Mouse (Mus musculus) left cerebral cortex, adult 8-10 months (tissue): ENCODE measurements around the gene Lipf. TPM values are rescaled to one million over a fixed set of nuclear protein-coding genes. Genes with fewer than 3 reads are reported as not detected.

Source experiments
- DNase-seq, 2 experiments: peaks; one replicate each; pipeline ENCODE4 v3.0.0; 2022; ENCODE audit warnings: low spot score in 2 of 2
- total RNA-seq, 4 experiments: library from RNA; stranded (reverse); gene quantifications; 2 replicates each; pipeline ENCODE4 v1.2.4; 2022

The Lipf gene
- not detected for total RNA-seq

GRCm38 (mm10) chr19:33960887-33961286, at the start of gene Lipf:
Gene Lipf, plus strand, starts transcription at chr19:33961187.
- DNase-seq = no peak

GRCm38 (mm10) chr19:33924099-33924498, 36.9 kb upstream of the Lipf start:
- DNase-seq = no peak

- DNase-seq = no peak
These were observed 18.0 kb downstream of the Lipf start for GRCm38 (mm10) chr19:33979007-33979406.

GRCm38 (mm10) chr19:33983043-33983442, 22.1 kb downstream of the Lipf start:
- no peak for DNase-seq

GRCm38 (mm10) chr19:34008002-34008401, 47.0 kb downstream of the Lipf start, which contains the start of gene Lipk:
Gene Lipk, plus strand, starts transcription at chr19:34008290.
- no peak for DNase-seq

- no peak for DNase-seq
These were observed 60.6 kb downstream of the Lipf start for GRCm38 (mm10) chr19:34021440-34022172.

GRCm38 (mm10) chr19:34022759-34023158, 61.8 kb downstream of the Lipf start:
- DNase-seq = no peak

Other genes starting within 250 kb of the Lipf start
- gene Lipo2, start 209.8 kb upstream of the Lipf start, total RNA-seq = under 1 TPM in 3 of 4 experiments, not detected in 1; 0.35 to 0.46 (median 0.44) TPM
- gene Lipo3, start 199.2 kb upstream of the Lipf start, total RNA-seq = 1 to 10 TPM; 5.3 to 6.7 (median 5.8) TPM
- gene Lipo1, start 173.7 kb upstream of the Lipf start, total RNA-seq = not detected
- not detected for gene Lipk, start 47.1 kb downstream of the Lipf start, total RNA-seq
- gene Lipn, start 106.2 kb downstream of the Lipf start, total RNA-seq = not detected
- under 1 TPM in 2 of 4 experiments, not detected in 2; 0.11 to 0.23 TPM for gene Lipm, start 139.7 kb downstream of the Lipf start, total RNA-seq
- gene Ankrd22, start 204.9 kb downstream of the Lipf start, total RNA-seq = under 1 TPM in 3 of 4 experiments, not detected in 1; 0.30 to 0.65 (median 0.36) TPM
- gene Stambpl1, start 231.0 kb downstream of the Lipf start, total RNA-seq = 10 to 100 TPM; 19.1 to 21.7 (median 20.7) TPM